Mouse (Mus musculus) intestine, postnatal 0 days (tissue): ENCODE results near the gene Tcea2. TPM values are rescaled to one million over a fixed set of nuclear protein-coding genes. Genes with fewer than 3 reads are reported as not detected.

Experiments used
- ATAC-seq: fragments of 200-750 bp; cut with Nextera tagmentation; 2 replicates; pipeline ENCODE4 v1.8.0; 2017; ENCODE audit warnings: mild to moderate bottlenecking, moderate TSS enrichment, moderate library complexity
- H3K27ac ChIP-seq: fragments of 300-500 bp; sonication (generic); 2 replicates; pipeline ENCODE4 v1.5.1; 2014; ENCODE audit warnings: mild to moderate bottlenecking, low read depth, low read length, moderate library complexity
- H3K27me3 ChIP-seq: fragments of 300-500 bp; sonication (generic); replicated peaks from 2 replicates; pipeline ENCODE4 v1.6.1; 2014; ENCODE audit warnings: low read length, mixed read lengths; ENCODE audit not compliant: control insufficient read depth, insufficient read depth
- H3K36me3 ChIP-seq: fragments of 300-500 bp; sonication (generic); 2 replicates; pipeline ENCODE4 v1.6.1; 2014; ENCODE audit warnings: mild to moderate bottlenecking, moderate library complexity; ENCODE audit not compliant: control insufficient read depth, insufficient read depth
- H3K4me1 ChIP-seq: fragments of 300-500 bp; sonication (generic); replicated peaks from 2 replicates; pipeline ENCODE4 v1.6.1; 2014; ENCODE audit warnings: antibody characterized with exemption, low read length, mixed read lengths; ENCODE audit not compliant: control insufficient read depth, insufficient read depth
- H3K4me2 ChIP-seq: fragments of 300-500 bp; sonication (generic); replicated peaks from 2 replicates; pipeline ENCODE4 v1.6.1; 2014; ENCODE audit warnings: low read depth, mild to moderate bottlenecking, moderate library complexity
- H3K4me3 ChIP-seq: fragments of 300-500 bp; sonication (generic); 2 replicates; pipeline ENCODE4 v1.5.1; 2014; ENCODE audit warnings: low read depth, low read length
- H3K9ac ChIP-seq: fragments of 300-500 bp; sonication (generic); 2 replicates; pipeline ENCODE4 v1.6.1; 2014; ENCODE audit warnings: mild to moderate bottlenecking, low read depth, low read length
- H3K9me3 ChIP-seq: fragments of 300-500 bp; sonication (generic); 2 replicates; pipeline ENCODE4 v1.6.1; 2016; ENCODE audit warnings: mixed run types; ENCODE audit not compliant: control insufficient read depth
- CTCF ChIP-seq: sonication (generic); IDR thresholded peaks from 2 replicates; pipeline ENCODE4 v1.5.1; 2016; ENCODE audit warnings: low read depth, mild to moderate bottlenecking, control low read depth, antibody characterized with exemption, moderate library complexity
- WGBS: fragments of 180-500 bp; shearing (Covaris S2); extraction: QIAGEN DNeasy Blood & Tissue Kit; methylation state at CpG from one replicate; pipeline ENCODE4 v1.1.7; 2014; 5-methylcytosine and 5-hydroxymethylcytosine counted together
- polyA plus RNA-seq: library from polyadenylated mRNA; unstranded; fragments of >200 nt; fragmentation: Nextera tagmentation; extraction: Ambion mirVana; gene quantifications from 2 replicates; pipeline ENCODE4 v1.2.1, GENCODE M21; 2015

The Tcea2 gene
- polyA plus RNA-seq, 1 experiment from 2014 or later: 6.8 TPM

DNA sequence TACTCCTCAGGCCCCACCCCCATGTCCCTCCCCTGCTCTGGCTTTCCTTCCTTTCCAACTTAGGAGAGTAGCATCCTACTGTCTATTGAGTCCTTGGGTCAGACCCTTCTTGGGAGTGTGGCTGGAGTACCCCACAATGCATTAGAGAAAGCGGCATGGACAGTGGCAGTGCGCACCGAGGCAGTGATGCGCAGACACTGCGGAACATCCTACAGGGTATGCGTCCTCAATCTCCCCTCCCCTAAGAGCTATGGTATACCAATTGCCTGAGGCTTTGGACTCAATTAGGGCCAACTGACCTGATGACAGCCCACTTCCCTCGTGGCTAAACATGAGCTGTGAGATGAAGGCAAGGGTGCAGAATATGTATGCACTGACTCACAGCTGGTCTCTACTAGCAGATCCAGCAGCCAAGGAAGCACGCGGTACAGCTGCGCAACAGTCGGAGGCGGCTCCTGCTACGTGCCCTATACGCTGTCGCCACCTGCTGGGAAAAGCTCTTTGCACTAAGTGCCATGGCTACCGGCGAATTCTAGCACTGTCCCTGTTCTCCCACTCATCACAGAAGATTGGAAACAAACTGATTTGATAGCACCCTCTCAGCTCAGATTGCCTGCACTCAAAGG is 21.1 kb upstream of the Tcea2 start:
- Histone ChIP-seq H3K27ac (no peak overlapping the region; the same call in 1 of the 2 replicates), H3K4me1 (no peaks in the 10 kb centered on the region; the same call in 1 of the 2 replicates), H3K9ac (no peak overlapping the region), H3K27me3 (peaks cover 55% of the 10 kb centered on the region), H3K36me3 (peaks cover 38% of the 10 kb centered on the region), H3K4me2 (no peak overlapping the region), H3K9me3 (no peaks in the 10 kb centered on the region), H3K4me3 (no peak overlapping the region)
- 47% methylated on average over 17 of the region's 17 CpGs for WGBS
- peak; percentile 71 for ATAC-seq
- TF ChIP-seq CTCF: peak; percentile 76

DNA sequence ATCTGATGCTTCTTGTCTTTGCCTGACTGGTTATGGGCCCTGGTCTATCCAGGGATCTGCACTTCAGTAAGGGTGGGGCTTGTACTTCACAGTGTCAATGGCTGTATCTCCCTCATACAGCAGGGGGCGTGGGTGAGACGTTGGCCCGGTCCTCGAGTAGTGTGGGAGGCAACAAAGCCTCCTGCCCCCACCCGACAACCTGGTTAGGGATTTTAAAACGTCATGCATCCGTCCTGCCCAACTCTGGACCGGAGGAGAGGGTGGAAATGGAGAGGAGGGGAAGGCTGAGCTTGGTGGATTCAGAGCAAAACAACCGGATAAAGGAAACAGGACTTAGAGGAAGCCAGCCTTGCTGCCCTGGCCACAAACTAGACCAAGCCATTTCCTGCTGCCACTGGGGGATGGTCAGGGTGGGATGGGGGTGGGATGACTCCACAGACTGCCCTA is 20.5 kb upstream of the Tcea2 start:
- H3K27me3 ChIP-seq: peaks cover 55% of the 10 kb centered on the region
- TF ChIP-seq CTCF: peak; percentile 67
- H3K9me3 ChIP-seq: no peaks in the 10 kb centered on the region
- peaks cover 34% of the 10 kb centered on the region for H3K36me3 ChIP-seq
- H3K9ac ChIP-seq: no peak overlapping the region
- H3K27ac ChIP-seq: no peak overlapping the region
- 31% methylated on average over 9 of the region's 9 CpGs for WGBS
- ATAC-seq: peak; percentile 70; the same call in 1 of the 2 replicates
- H3K4me2 ChIP-seq: no peak overlapping the region
- H3K4me3 ChIP-seq: no peak overlapping the region
- H3K4me1 ChIP-seq: no peaks in the 10 kb centered on the region; the same call in 1 of the 2 replicates

DNA sequence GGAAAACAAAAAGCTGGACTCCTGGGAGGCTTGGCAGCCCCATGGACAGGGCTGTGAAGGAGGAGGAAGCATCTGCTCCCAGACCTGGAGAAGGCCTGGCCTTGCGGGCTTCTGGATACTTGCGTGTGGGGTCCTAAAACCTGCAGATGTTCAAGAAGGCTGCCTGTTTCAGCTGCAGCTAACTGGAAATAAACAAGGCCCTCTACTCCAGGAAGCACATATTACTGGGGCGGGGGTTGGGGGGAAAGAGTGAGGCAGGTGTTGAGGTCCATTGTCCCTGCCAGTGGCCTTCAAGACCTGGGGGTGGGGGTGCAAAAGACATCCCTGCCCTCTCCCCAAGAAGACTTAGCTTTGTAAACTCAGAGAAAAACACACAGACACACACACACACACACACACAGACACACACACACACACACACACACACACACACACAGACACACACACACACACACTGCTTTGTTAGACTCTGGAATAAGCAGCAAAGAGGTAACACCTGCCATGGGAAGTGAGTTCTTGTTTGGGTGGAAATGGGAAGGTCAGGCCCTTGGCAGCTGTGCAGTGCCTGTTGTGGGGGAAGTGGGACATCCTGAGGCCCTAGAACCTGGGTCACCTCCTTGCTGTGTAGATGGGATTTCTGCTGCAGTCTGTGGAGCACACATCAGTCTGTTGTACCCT is 17.4 kb upstream of the Tcea2 start:
- Histone ChIP-seq H3K9ac (no peak overlapping the region), H3K27ac (no peak overlapping the region), H3K36me3 (peaks cover 6% of the 10 kb centered on the region; the same call in 1 of the 2 replicates), H3K4me2 (no peak overlapping the region), H3K4me3 (no peak overlapping the region), H3K4me1 (no peaks in the 10 kb centered on the region), H3K27me3 (peaks cover 41% of the 10 kb centered on the region), H3K9me3 (no peaks in the 10 kb centered on the region)
- 78% methylated on average over 3 of the region's 3 CpGs for WGBS
- ATAC-seq: no peak
- no peak for TF ChIP-seq CTCF

DNA sequence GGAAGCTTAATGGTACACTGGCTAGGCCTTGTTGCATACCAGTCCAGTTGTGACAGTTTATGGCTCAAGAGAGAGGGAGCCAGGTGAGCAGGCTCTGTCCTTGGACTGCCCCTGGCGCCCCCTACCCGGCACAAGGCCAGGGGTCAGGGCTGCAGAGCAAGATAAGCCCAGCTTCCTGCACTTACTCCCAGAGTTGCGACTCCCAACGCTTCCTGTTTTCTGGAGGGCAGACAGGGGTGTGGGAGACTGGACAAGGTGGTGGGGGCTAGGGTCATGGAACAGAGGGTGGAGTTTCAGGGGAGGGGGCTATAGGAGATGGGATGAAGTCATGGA is 16.8 kb upstream of the Tcea2 start:
- H3K4me1 ChIP-seq: no peaks in the 10 kb centered on the region
- no peak overlapping the region for H3K27ac ChIP-seq
- no peak overlapping the region for H3K4me3 ChIP-seq
- H3K9me3 ChIP-seq: no peaks in the 10 kb centered on the region
- no peak for ATAC-seq
- peaks cover 6% of the 10 kb centered on the region; the same call in 1 of the 2 replicates for H3K36me3 ChIP-seq
- no peak for TF ChIP-seq CTCF
- 33% methylated on average over 4 of the region's 4 CpGs for WGBS
- H3K27me3 ChIP-seq: peaks cover 46% of the 10 kb centered on the region
- H3K9ac ChIP-seq: no peak overlapping the region
- no peak overlapping the region for H3K4me2 ChIP-seq

DNA sequence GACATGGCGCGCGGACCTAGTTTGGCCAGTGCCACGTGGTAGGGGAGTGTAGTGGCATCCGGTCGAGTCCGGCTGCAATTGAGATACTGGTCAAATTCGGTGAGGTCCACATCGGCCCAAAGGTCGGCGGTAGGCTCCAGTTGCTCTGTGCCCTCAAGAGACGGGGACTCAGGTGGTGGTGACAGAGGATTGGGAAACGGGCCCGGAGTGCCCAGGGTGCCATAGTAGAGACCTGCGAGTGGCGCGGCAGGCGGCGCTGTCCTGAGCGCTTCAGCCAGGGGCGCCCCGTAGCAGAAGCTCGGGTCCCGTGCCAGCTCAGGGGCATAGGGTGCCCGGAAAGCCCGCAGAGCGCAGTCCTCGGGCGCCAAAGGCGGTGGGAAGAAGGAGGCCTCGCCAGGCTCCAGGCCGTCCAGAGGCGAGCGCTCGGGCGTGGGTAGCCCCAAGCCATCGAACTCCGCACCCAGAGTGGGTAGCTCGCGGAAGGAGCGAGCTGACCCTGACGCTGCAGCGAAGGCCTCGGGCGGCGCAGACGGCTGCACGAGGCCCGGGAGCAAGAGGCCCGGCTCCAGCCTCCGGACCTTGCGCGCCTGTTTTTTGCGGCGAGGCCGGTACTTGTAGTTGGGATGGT is 9.7 kb upstream of the Tcea2 start:
- Histone ChIP-seq H3K4me1 (no peaks in the 10 kb centered on the region), H3K4me3 (peak overlapping the region; percentile 41), H3K27ac (no peak overlapping the region), H3K36me3 (no peaks in the 10 kb centered on the region; the same call in 1 of the 2 replicates), H3K4me2 (peak overlapping the region; percentile 56), H3K9ac (peak overlapping the region; percentile 31), H3K9me3 (no peaks in the 10 kb centered on the region), H3K27me3 (peaks cover 78% of the 10 kb centered on the region)
- TF ChIP-seq CTCF: peak; percentile 29
- ATAC-seq: no peak
- WGBS: 5% methylated on average over 47 of the region's 56 CpGs

DNA sequence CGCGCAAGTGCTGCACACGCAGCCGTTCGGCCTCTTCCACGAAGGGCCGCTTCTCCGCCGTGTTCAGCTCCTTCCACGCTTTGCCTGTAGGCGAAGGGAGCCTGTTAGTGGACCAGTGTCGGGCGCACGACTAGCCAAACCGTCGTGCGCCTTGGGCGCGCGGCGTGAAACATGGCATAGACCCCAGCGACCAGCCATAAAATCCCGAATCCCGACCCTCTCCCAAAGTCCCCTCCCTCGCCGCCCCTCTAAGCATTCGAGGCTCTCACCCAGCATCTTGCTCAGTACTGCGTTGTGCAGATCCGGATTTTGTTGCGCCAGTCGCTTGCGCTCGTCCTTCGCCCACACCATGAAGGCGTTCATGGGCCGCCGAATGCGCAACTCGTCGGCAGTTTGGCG is 9.2 kb upstream of the Tcea2 start:
- H3K27me3 ChIP-seq: peaks cover 84% of the 10 kb centered on the region
- H3K36me3 ChIP-seq: no peaks in the 10 kb centered on the region; the same call in 1 of the 2 replicates
- H3K27ac ChIP-seq: no peak overlapping the region
- no peaks in the 10 kb centered on the region for H3K4me1 ChIP-seq
- no peak for TF ChIP-seq CTCF
- H3K9ac ChIP-seq: peak overlapping the region; percentile 31; the same call in 1 of the 2 replicates
- H3K4me2 ChIP-seq: peak overlapping the region; percentile 56
- WGBS: under 1% methylated on average over 41 of the region's 41 CpGs
- ATAC-seq: no peak
- H3K4me3 ChIP-seq: peak overlapping the region; percentile 41
- no peaks in the 10 kb centered on the region for H3K9me3 ChIP-seq
